Mouse (Mus musculus): ENCODE measurements around the gene Rars2. TPM values are rescaled to one million over a fixed set of nuclear protein-coding genes. Genes with fewer than 3 reads are reported as not detected.

The Rars2 gene
- polyA plus RNA-seq, 1 experiment from 2014 or later = 74.8 TPM

DNA sequence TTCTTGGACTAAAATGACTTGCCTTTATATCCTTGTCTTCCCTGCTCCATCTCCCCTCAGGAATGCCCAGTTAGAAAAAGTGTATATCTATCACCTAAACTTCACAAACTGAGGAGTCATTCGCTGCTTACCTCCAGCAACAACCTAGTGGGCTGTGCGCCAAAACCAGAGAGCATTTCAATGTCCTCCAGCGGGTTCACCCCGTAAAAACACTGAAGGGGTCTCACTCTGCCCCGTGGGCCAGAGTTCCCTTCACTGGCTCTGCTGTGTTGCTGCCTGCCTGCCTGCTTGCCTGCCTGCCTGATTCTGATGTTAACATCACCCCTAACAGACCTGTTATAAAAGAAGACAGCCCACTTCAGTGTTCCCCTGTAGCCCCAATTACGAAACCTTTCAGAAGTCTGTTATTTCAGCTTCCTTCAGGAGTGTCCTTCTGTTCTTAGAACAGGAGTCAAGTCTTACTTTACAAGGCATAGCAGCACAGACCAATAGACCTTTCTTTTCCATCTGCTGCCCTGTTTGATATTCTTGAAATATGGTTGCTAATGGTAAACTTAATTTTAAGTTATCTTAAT lies 1.1 kb upstream of the Rars2 start:
- H3K36me3 ChIP-seq = peaks cover 4% of the 10 kb centered on the region; the same call in 1 of the 2 replicates
- no peaks in the 10 kb centered on the region for H3K9me3 ChIP-seq
- 69% methylated on average over 6 of the region's 6 CpGs for WGBS
- H3K27me3 ChIP-seq (replicated peaks) = no peaks in the 10 kb centered on the region
- H3K4me2 ChIP-seq (replicated peaks) = peak overlapping the region; percentile 58
- peak overlapping the region; percentile 75 for H3K9ac ChIP-seq
- H3K4me3 ChIP-seq (replicated peaks) = peak overlapping the region; percentile 66
- ATAC-seq = no peak
- H3K4me1 ChIP-seq (replicated peaks) = peaks cover 14% of the 10 kb centered on the region
- H3K27ac ChIP-seq = no peak overlapping the region

GRCm38 (mm10) chr4:34615303-34615702 lies 546 bp downstream of the Rars2 start:
- Histone ChIP-seq H3K4me1 (replicated peaks) (peaks cover 14% of the 10 kb centered on the region), H3K9me3 (no peaks in the 10 kb centered on the region), H3K27ac (0 out of 2 replicates have a peak overlapping the region, but pooled peaks have one; percentile 48), H3K9ac (peak overlapping the region; percentile 75), H3K27me3 (replicated peaks) (no peaks in the 10 kb centered on the region), H3K4me3 (replicated peaks) (peak overlapping the region; percentile 66), H3K36me3 (no peaks in the 10 kb centered on the region), H3K4me2 (replicated peaks) (peak overlapping the region; percentile 58)
- peak; percentile 41 for ATAC-seq
- WGBS = under 1% methylated on average over 13 of the region's 13 CpGs

- no peaks in the 10 kb centered on the region for H3K9me3 ChIP-seq
- no peaks in the 10 kb centered on the region for H3K27me3 ChIP-seq (replicated peaks)
- peaks cover 14% of the 10 kb centered on the region for H3K4me1 ChIP-seq (replicated peaks)
- H3K4me2 ChIP-seq (replicated peaks) = peak overlapping the region; percentile 58
- 73% methylated on average over 8 of the region's 8 CpGs for WGBS
- 0 out of 2 replicates have a peak overlapping the region, but pooled peaks have one; percentile 15 for H3K27ac ChIP-seq
- ATAC-seq = no peak
- no peaks in the 10 kb centered on the region for H3K36me3 ChIP-seq
- peak overlapping the region; percentile 66 for H3K4me3 ChIP-seq (replicated peaks)
- peak overlapping the region; percentile 75 for H3K9ac ChIP-seq
Observed at GRCm38 (mm10) chr4:34616146-34616545, 1.4 kb downstream of the Rars2 start.

- H3K9ac ChIP-seq = no peak overlapping the region
- H3K4me2 ChIP-seq (replicated peaks) = no peak overlapping the region
- no peaks in the 10 kb centered on the region for H3K9me3 ChIP-seq
- peaks cover 4% of the 10 kb centered on the region for H3K36me3 ChIP-seq
- ATAC-seq = no peak
- H3K27ac ChIP-seq = no peak overlapping the region
- no peaks in the 10 kb centered on the region for H3K27me3 ChIP-seq (replicated peaks)
- H3K4me3 ChIP-seq (replicated peaks) = no peak overlapping the region
- WGBS = 87% methylated on average over 4 of the region's 4 CpGs
- H3K4me1 ChIP-seq (replicated peaks) = no peaks in the 10 kb centered on the region
Observed at GRCm38 (mm10) chr4:34625556-34625955, 10.8 kb downstream of the Rars2 start.

- H3K4me3 ChIP-seq (replicated peaks) = no peak overlapping the region
- no peaks in the 10 kb centered on the region for H3K27me3 ChIP-seq (replicated peaks)
- no peak overlapping the region for H3K27ac ChIP-seq
- WGBS = 80% methylated on average over 6 of the region's 6 CpGs
- H3K4me2 ChIP-seq (replicated peaks) = no peak overlapping the region
- H3K36me3 ChIP-seq = peaks cover 4% of the 10 kb centered on the region
- no peak for ATAC-seq
- H3K9me3 ChIP-seq = no peaks in the 10 kb centered on the region
- H3K9ac ChIP-seq = no peak overlapping the region
- H3K4me1 ChIP-seq (replicated peaks) = no peaks in the 10 kb centered on the region
Observed at GRCm38 (mm10) chr4:34626401-34626800, 11.6 kb downstream of the Rars2 start.

GRCm38 (mm10) chr4:34629956-34630355 lies 15.2 kb downstream of the Rars2 start:
- WGBS = 84% methylated on average over 1 of the region's 1 CpGs
- peaks cover 6% of the 10 kb centered on the region for H3K36me3 ChIP-seq
- H3K4me3 ChIP-seq (replicated peaks) = no peak overlapping the region
- no peaks in the 10 kb centered on the region for H3K27me3 ChIP-seq (replicated peaks)
- H3K4me2 ChIP-seq (replicated peaks) = no peak overlapping the region
- H3K27ac ChIP-seq = no peak overlapping the region
- no peaks in the 10 kb centered on the region for H3K4me1 ChIP-seq (replicated peaks)
- H3K9ac ChIP-seq = no peak overlapping the region
- ATAC-seq = no peak
- no peaks in the 10 kb centered on the region for H3K9me3 ChIP-seq

DNA sequence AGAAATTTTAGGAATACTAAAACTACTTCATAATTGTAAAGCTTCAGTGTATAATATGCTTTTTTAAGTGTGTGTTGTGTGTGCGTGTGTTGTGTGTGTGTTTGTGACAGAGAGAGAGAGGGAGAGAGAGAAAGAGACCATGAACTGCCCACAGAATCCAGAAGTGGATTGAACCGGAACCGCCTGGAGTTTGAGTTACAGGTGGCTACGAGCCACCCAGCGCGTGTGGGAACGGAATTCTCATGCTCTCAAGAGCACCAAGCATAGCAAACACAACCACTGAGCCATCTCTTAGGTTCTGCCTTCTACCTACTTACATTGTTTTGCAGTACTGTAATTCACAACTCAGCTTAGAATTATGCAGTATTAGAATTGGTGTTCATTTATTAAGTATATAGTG lies 19.4 kb downstream of the Rars2 start:
- Histone ChIP-seq H3K9me3 (no peaks in the 10 kb centered on the region), H3K4me2 (replicated peaks) (no peak overlapping the region), H3K4me1 (replicated peaks) (no peaks in the 10 kb centered on the region), H3K9ac (no peak overlapping the region), H3K36me3 (peaks cover 6% of the 10 kb centered on the region), H3K27ac (no peak overlapping the region), H3K4me3 (replicated peaks) (no peak overlapping the region), H3K27me3 (replicated peaks) (no peaks in the 10 kb centered on the region)
- ATAC-seq = no peak
- 96% methylated on average over 7 of the region's 7 CpGs for WGBS

DNA sequence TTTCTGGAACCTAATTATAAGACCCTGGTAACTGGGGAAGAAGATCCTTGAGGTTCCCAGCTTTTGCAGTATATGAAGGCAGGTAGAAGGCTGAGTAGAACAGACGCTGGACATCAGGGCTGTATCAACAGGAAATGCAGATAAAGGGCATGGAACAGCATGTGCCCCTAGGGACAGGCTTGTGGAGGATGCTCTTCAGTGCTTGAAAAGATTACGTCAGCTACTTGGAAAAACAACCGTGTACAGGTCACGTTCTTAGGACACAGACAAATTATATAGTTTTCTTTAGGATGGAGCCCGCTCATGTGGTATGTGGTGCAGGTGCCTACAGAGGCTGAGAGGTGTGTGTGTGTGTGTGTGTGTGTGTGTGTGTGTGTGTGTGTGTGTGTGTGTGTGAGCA lies 21.3 kb downstream of the Rars2 start:
- Histone ChIP-seq H3K36me3 (peaks cover 13% of the 10 kb centered on the region), H3K4me1 (replicated peaks) (no peaks in the 10 kb centered on the region), H3K9ac (no peak overlapping the region), H3K27ac (no peak overlapping the region), H3K27me3 (replicated peaks) (no peaks in the 10 kb centered on the region), H3K9me3 (no peaks in the 10 kb centered on the region), H3K4me2 (replicated peaks) (no peak overlapping the region), H3K4me3 (replicated peaks) (no peak overlapping the region)
- WGBS = 82% methylated on average over 5 of the region's 5 CpGs
- ATAC-seq = no peak

DNA sequence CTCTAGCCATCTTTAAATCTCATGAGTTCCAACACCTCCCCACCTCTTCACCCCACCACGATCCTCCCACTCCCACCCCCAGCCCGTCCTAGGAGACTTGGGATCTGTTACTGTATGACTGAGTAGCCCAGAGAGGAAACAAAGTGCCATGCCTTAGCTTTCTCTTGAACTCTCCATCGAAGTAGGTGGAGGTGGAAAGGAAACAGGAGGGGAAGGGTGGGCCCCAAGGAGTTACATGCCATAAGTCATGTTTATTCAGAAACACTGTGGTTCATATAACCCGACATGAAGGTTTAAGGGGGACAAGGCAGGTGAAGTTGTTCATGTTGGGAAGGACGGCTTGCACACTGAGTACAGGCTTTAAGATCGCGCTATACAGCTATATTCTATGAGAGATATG lies 22.6 kb downstream of the Rars2 start:
- peaks cover 8% of the 10 kb centered on the region for H3K36me3 ChIP-seq
- no peaks in the 10 kb centered on the region for H3K27me3 ChIP-seq (replicated peaks)
- no peak overlapping the region for H3K27ac ChIP-seq
- no peaks in the 10 kb centered on the region for H3K9me3 ChIP-seq
- no peak overlapping the region for H3K9ac ChIP-seq
- H3K4me2 ChIP-seq (replicated peaks) = no peak overlapping the region
- WGBS = 89% methylated on average over 7 of the region's 7 CpGs
- no peak for ATAC-seq
- no peaks in the 10 kb centered on the region for H3K4me1 ChIP-seq (replicated peaks)
- no peak overlapping the region for H3K4me3 ChIP-seq (replicated peaks)

- no peaks in the 10 kb centered on the region for H3K9me3 ChIP-seq
- WGBS = 80% methylated on average over 4 of the region's 4 CpGs
- no peak overlapping the region for H3K27ac ChIP-seq
- no peak overlapping the region for H3K4me3 ChIP-seq (replicated peaks)
- H3K4me2 ChIP-seq (replicated peaks) = no peak overlapping the region
- no peaks in the 10 kb centered on the region for H3K27me3 ChIP-seq (replicated peaks)
- no peaks in the 10 kb centered on the region for H3K4me1 ChIP-seq (replicated peaks)
- peaks cover 10% of the 10 kb centered on the region for H3K36me3 ChIP-seq
- no peak for ATAC-seq
- H3K9ac ChIP-seq = no peak overlapping the region
Observed at GRCm38 (mm10) chr4:34637851-34638250, 23.1 kb downstream of the Rars2 start.

- H3K9ac ChIP-seq = no peak overlapping the region
- no peak overlapping the region for H3K27ac ChIP-seq
- no peaks in the 10 kb centered on the region for H3K9me3 ChIP-seq
- peaks cover 10% of the 10 kb centered on the region for H3K36me3 ChIP-seq
- no peak overlapping the region for H3K4me2 ChIP-seq (replicated peaks)
- no peak overlapping the region for H3K4me3 ChIP-seq (replicated peaks)
- no peak for ATAC-seq
- H3K4me1 ChIP-seq (replicated peaks) = no peaks in the 10 kb centered on the region
- WGBS = 81% methylated on average over 5 of the region's 5 CpGs
- H3K27me3 ChIP-seq (replicated peaks) = no peaks in the 10 kb centered on the region
Observed at GRCm38 (mm10) chr4:34639745-34640364, 25.1 kb downstream of the Rars2 start.

- no peaks in the 10 kb centered on the region for H3K9me3 ChIP-seq
- H3K27ac ChIP-seq = no peak overlapping the region
- no peak overlapping the region for H3K9ac ChIP-seq
- peaks cover 10% of the 10 kb centered on the region for H3K36me3 ChIP-seq
- 97% methylated on average over 3 of the region's 3 CpGs for WGBS
- H3K27me3 ChIP-seq (replicated peaks) = no peaks in the 10 kb centered on the region
- H3K4me1 ChIP-seq (replicated peaks) = no peaks in the 10 kb centered on the region
- ATAC-seq = no peak
- H3K4me2 ChIP-seq (replicated peaks) = no peak overlapping the region
- no peak overlapping the region for H3K4me3 ChIP-seq (replicated peaks)
Observed at GRCm38 (mm10) chr4:34640731-34641130, 26.0 kb downstream of the Rars2 start.

GRCm38 (mm10) chr4:34644779-34645178 lies 30.0 kb downstream of the Rars2 start:
- Histone ChIP-seq H3K4me3 (replicated peaks) (no peak overlapping the region), H3K36me3 (peaks cover 14% of the 10 kb centered on the region), H3K9ac (no peak overlapping the region), H3K9me3 (no peaks in the 10 kb centered on the region), H3K27ac (no peak overlapping the region), H3K4me2 (replicated peaks) (no peak overlapping the region), H3K27me3 (replicated peaks) (no peaks in the 10 kb centered on the region), H3K4me1 (replicated peaks) (no peaks in the 10 kb centered on the region)
- no peak for ATAC-seq
